Mouse (Mus musculus) testis, postnatal 14 days (tissue): ENCODE results near the gene Gm45717.

Source experiments
- DNase-seq: peaks from one replicate; pipeline ENCODE4 v3.0.0; 2021; ENCODE audit warnings: low spot score

Gm45717 gene

GRCm38 (mm10) chr7:140903212-140903611 lies 52.5 kb downstream of the Gm45717 start:
- no peak for DNase-seq

- no peak for DNase-seq
Observed at GRCm38 (mm10) chr7:140902036-140902875, 53.5 kb downstream of the Gm45717 start.

- no peak for DNase-seq
Observed at GRCm38 (mm10) chr7:140900220-140900619, 55.5 kb downstream of the Gm45717 start, which contains the start of gene Cox8b. Gene Cox8b, minus strand, starts transcription at chr7:140900446.
